Mouse (Mus musculus) neural tube, embryonic 10.5 days (tissue): ENCODE measurements at regions not wholly inside any gene's neighbourhood (a gene's known extent, or its start where the extent isn't known, plus 50 kb on each side); places are given as distances from the start of the nearest gene placed in this dataset.

Source experiments
- DNase-seq: peaks from one replicate; pipeline ENCODE4 v3.0.0-alpha.2; 2017; ENCODE audit warnings: low spot score; ENCODE audit errors: extremely low spot score

DNA sequence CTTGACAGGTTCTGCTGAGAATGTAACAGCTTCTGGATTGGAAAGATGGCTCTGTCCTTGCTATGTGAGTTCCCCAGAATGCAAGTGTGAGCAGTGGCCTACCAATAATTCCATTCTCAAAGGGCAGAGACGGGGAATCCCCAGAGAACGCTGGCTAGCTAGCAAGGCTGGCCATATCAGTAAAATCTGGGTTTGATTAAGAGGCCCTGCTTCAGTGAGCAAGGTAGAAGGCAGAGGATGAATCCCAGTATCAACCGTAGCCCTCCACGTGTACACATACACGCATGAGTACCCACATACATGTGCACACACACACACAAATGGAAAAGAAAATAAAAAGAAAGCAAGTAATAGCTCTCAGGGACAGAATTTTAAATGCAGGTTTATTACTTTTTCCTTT, 55.3 kb downstream of the Tril start:
- DNase-seq = no peak

DNA sequence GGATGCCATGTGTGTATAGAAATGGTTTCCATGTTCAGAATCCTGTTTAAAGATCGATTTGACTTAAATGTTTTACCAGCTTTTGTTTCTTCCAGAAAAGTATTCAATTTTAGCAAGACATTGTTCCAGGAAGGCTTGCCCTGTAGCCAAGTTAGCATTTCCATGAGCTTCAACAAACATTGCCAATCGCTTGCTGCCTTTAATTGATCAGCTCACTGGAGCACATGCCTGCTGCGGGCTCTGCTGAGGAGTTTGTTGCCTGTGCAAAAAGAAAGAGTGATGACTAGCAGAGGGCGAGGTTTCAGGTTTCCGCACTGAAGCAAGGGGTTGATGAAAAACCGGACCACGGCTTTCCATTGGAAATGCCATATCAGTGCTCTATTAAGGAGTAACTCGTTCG, 58.0 kb downstream of the Tril start:
- no peak for DNase-seq

- peak; percentile 55 for DNase-seq
Observed at GRCm38 (mm10) chr6:53760651-53761058, 60.0 kb downstream of the Tril start.

DNA sequence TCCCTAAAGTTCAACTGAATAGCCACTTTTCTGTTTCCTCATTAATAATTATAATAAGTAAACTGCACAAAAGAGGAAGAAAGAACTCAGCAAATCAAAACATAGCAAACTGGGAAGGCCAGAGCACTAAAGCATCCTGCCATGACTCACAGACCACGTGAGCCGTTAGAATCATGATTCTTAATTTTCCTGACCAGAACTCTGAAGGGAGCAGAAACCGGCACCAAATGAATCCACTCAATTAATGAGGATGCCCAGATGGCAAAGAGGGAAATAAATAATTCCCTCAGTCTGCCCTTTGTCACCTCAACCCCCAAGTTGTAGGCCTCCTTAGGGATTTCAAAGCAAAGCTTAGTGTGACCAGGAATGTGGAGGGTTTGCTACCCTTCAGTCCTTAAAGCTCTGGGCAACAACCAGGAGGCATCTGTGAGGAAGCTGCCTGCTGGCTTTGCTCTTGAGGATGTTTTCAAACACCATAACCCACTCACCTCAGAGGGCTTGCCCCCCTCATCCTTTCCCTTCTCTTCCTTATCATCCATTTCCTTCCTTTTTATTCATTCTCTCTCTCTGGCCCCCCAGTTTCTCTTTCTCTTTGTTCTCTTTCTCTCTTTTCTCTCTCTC, 60.8 kb downstream of the Tril start:
- DNase-seq = no peak

GRCm38 (mm10) chr6:53754366-53754765, 66.3 kb downstream of the Tril start:
- DNase-seq = no peak

- DNase-seq = no peak
Observed at GRCm38 (mm10) chr6:53750539-53750938, 70.1 kb downstream of the Tril start.
